In the genomic region with DNA sequence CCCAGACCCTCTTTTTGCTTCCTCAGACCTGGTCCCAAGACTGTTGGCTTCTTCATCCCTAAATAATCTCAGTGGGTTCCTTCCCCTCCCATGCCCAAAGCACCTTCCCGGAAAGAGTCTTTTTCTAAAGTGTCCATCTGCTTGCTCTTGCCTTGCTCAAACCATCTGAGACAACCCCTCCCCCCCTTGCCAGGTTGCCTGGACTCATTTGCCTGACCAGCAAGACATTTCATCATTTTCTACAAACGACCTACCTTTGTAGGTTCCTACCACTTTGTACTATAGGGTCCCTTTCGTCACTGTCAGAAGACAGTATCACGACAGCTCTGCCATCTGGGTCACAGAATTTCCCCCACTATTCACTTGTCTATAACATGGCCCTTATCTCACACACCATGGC, we compare ENCODE assay signal across 11 mouse cellular contexts. TPM values are rescaled to one million over a fixed set of nuclear protein-coding genes. Genes with fewer than 3 reads are reported as not detected.
DNase-seq lines count a peak whose midpoint lies in the region; ATAC-seq lines count a peak whose summit lies in the region.
"Had no signal": no experiment of that assay in that cellular context is flagged by ENCODE, and none has a peak within 500 bp of the region (broad histone marks: within the 10 kb centered on the region; RNA-seq: fewer than 3 reads in every experiment).

No protein-coding gene starts in this region.

- no peak overlapping the region for H3K4me2 ChIP-seq in forebrain, embryonic 13.5 days
- H3K4me2 ChIP-seq in midbrain, embryonic 15.5 days, result no peak overlapping the region

- intact Hi-C loops in heart, postnatal 10 days (cut with DNase I), result no loop called here

- WGBS in forebrain, embryonic 13.5 days, result 78% methylated on average over 4 of the region's 4 CpGs
- WGBS in midbrain, embryonic 15.5 days, result 84% methylated on average over 4 of the region's 4 CpGs

- no peak overlapping the region for H3K4me3 ChIP-seq in forebrain, embryonic 13.5 days
- H3K4me3 ChIP-seq in midbrain, embryonic 15.5 days, result no peak overlapping the region

- no peaks in the 10 kb centered on the region for H3K9me3 ChIP-seq in forebrain, embryonic 13.5 days (replicated peaks)
- no peaks in the 10 kb centered on the region for H3K9me3 ChIP-seq in midbrain, embryonic 15.5 days

- no peaks in the 10 kb centered on the region for H3K27me3 ChIP-seq in forebrain, embryonic 13.5 days
- H3K27me3 ChIP-seq in midbrain, embryonic 15.5 days (replicated peaks), result no peaks in the 10 kb centered on the region

- H3K27ac ChIP-seq in forebrain, embryonic 13.5 days, result peak overlapping the region; percentile 91
- peak overlapping the region; percentile 82 for H3K27ac ChIP-seq in midbrain, embryonic 15.5 days

- H3K9ac ChIP-seq in forebrain, embryonic 13.5 days, result no peak overlapping the region
- H3K9ac ChIP-seq in midbrain, embryonic 15.5 days, result no peak overlapping the region

- H3K4me1 ChIP-seq in forebrain, embryonic 13.5 days, result peaks cover 58% of the 10 kb centered on the region
- peaks cover 32% of the 10 kb centered on the region for H3K4me1 ChIP-seq in midbrain, embryonic 15.5 days

- peak; percentile 93 for DNase-seq in heart, adult 11 months
- no peak for DNase-seq in heart, postnatal 10 days
- peak; percentile 21 to 27 for DNase-seq in lung, adult 18-20 months
- no peak for DNase-seq in lung, postnatal 36 days
- no peak for DNase-seq in layer of hippocampus, postnatal 14 days (ENCODE audit: low spot score in 2 of 2)
- DNase-seq in MN1 (ENCODE audit: low spot score), result no peak
- DNase-seq: adrenal gland, adult 8-10 months; spleen, adult 18-20 months had no signal

- peaks cover 19% of the 10 kb centered on the region for H3K36me3 ChIP-seq in forebrain, embryonic 13.5 days (ENCODE audit: poor library complexity, severe bottlenecking)
- no peaks in the 10 kb centered on the region for H3K36me3 ChIP-seq in midbrain, embryonic 15.5 days (replicated peaks)

- no peak for ATAC-seq in forebrain, embryonic 13.5 days
- ATAC-seq in midbrain, embryonic 15.5 days (replicated peaks), result no peak

RNA-seq across cellular contexts. Expression of a gene that starts 1.5 kb away (rescaled TPM):
- 10 to 100 TPM; 30.3 to 32.9 TPM for total RNA-seq in heart, postnatal 10 days (2021)
- polyA plus RNA-seq in forebrain, embryonic 13.5 days (2015; fragmentation: Nextera tagmentation; extraction: Ambion mirVana), result 122 and 129 TPM in 2 replicates
- polyA plus RNA-seq in midbrain, embryonic 15.5 days (2015; fragmentation: Nextera tagmentation; extraction: Ambion mirVana), result 37.2 and 42.2 TPM in 2 replicates
- 10 to 100 TPM; 14.1 to 19.2 TPM for total RNA-seq in layer of hippocampus, postnatal 14 days (2021)

RNA-seq across cellular contexts. Expression of a gene that starts 30.6 kb away (rescaled TPM):
- total RNA-seq in heart, postnatal 10 days (2021), result not detected
- 0.17 TPM in 1 of 2 replicates, not detected in the other for polyA plus RNA-seq in forebrain, embryonic 13.5 days (2015; fragmentation: Nextera tagmentation; extraction: Ambion mirVana)
- 0.09 and 0.10 TPM in 2 replicates for polyA plus RNA-seq in midbrain, embryonic 15.5 days (2015; fragmentation: Nextera tagmentation; extraction: Ambion mirVana)
- total RNA-seq in layer of hippocampus, postnatal 14 days (2021), result under 1 TPM in 1 of 2 experiments, not detected in 1; 0.39 TPM
- total RNA-seq: heart, adult 18-20 months had no signal

RNA-seq across cellular contexts. Expression of a gene that starts 43.4 kb away (rescaled TPM):
- 10 to 100 TPM; 18.1 to 25.8 TPM for total RNA-seq in heart, postnatal 10 days (2021)
- 1.2 and 1.6 TPM in 2 replicates for polyA plus RNA-seq in forebrain, embryonic 13.5 days (2015; fragmentation: Nextera tagmentation; extraction: Ambion mirVana)
- 15.2 and 21.1 TPM in 2 replicates for polyA plus RNA-seq in midbrain, embryonic 15.5 days (2015; fragmentation: Nextera tagmentation; extraction: Ambion mirVana)
- 1 to 10 TPM; 3.3 to 4.5 TPM for total RNA-seq in layer of hippocampus, postnatal 14 days (2021)

Comparison
In these comparisons a context has a peak if more than half of its experiments do, and no peak if none do; other contexts are left out.
1. DNase-seq: peak in heart, adult 11 months (single experiment) and lung, adult 18-20 months (2 of 2); none in heart, postnatal 10 days (0 of 2), lung, postnatal 36 days (single experiment), layer of hippocampus, postnatal 14 days (0 of 2) and MN1 (single experiment).